Mouse (Mus musculus) adrenal gland (tissue): Measurements from ENCODE around the gene Lyg1.

Experiments used
- intact Hi-C: fragments of 180-260 bp; cut with DNase I; formaldehyde crosslinking; loops from one replicate; pipeline ENCODE4 v1.15.1; 2025

Lyg1 gene

DNA sequence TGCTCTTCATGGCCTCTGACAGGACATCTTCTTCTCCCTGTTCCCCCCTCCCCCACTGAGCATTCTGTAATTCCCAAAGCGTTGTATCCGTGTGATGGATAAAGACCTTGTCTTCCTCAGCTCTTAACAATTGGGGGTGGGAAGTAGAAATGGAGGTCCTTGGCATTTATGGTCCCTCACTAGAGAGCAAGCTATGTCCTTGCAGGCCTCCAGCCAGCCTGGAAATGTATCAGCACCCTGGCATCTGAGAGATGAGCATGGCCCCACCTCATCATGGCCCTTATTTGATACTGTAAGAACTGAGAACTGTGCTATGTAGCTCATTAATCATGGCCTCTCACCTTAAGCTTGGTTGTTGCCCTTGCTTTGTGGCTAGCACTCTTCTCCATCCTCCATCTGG lies 2.3 kb downstream of the Lyg1 start:
- intact Hi-C loops, result no loop called here

DNA sequence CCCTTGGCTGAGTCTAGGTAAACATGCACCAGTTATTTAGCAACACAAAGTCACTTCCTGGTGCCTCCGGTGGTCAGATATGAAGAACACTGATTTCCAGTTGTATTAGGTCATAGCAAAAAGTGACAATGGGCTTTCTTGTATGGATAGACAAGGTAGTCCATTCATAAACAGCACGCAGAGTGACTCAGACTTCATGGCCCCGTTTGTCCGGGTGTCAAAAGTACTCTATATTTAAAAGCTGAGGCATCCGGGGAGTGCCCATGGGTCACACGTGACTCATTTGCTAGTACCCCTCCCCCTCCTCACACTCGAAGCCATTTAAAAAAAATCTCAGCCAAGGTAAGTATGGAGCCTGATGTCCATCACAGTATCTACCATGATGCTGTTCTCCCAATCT lies 2.8 kb downstream of the Lyg1 start:
- intact Hi-C loops, result no loop called here

DNA sequence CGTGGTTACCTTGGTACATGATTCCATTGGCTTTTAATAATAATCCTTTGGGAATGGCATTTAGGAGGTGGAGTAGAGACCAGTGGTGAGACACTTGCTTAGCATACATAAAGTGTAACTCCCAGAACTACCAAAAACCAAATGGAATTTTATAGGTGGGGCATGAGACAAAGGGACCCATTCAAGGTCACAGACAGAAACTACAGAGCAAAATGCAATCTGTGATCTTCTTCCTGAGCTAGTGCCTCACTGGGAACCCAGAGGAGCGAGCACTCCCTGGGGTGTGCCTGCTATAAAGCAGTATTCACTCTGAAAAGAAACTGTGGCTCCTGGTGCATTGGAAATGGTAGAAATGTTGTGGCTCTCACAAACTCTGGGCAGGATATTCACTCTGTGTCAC lies 8.7 kb downstream of the Lyg1 start:
- intact Hi-C loops, result no loop called here

GRCm38 (mm10) chr1:37931806-37932205 lies 25.8 kb downstream of the Lyg1 start:
- intact Hi-C loops, result loop anchor here (2.0 kb wide), 1 partner anchor 53 kb away; no protein-coding TSS in a partner anchor

GRCm38 (mm10) chr1:37925971-37926370 lies 31.6 kb downstream of the Lyg1 start:
- intact Hi-C loops, result no loop called here

- intact Hi-C loops, result no loop called here
Observed at GRCm38 (mm10) chr1:37922536-37922935, 35.0 kb downstream of the Lyg1 start.

DNA sequence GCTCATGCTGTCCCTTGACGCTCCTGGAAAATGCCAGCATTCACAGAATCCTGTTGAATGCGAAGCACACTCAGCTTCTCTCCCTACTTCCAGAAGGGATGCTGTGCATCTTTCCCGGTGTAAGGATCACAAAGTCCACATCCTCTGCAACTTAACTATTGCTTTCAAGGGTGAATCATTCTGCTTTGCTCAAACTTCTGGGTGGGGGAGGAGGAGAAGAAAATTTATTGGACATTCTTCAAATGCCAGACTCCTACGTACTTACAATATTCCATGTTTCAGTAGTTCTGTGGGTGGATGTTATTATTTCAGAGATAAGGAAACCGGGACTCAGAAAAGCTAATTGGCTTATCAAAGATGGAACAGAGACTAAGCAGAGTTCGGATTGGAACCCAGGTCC lies 39.5 kb downstream of the Lyg1 start:
- intact Hi-C loops, result no loop called here

GRCm38 (mm10) chr1:37917666-37918065 lies 39.9 kb downstream of the Lyg1 start:
- intact Hi-C loops, result no loop called here

- intact Hi-C loops, result no loop called here
Observed at GRCm38 (mm10) chr1:37916393-37916792, 41.2 kb downstream of the Lyg1 start, which contains the start of gene Lyg2. Lyg2 (minus strand) TSS chr1:37916493.

DNA sequence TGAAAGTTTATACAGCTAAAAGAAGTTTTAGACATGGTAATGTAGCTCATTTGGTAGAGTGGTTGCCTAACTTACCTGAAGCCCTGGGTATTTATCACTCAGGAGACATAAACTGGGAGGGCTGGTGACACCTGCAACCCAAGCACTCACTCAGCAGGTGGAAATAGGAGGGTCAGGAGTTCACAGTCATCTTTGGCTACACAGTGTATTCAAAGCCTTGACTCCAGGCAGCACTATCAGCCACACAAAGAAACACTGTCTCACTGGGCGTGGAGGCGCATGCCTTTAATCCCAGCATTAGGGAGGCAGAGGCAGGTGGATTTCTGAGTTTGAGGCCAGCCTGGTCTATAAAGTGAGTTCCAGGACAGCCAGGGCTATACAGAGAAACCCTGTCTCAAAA lies 44.8 kb downstream of the Lyg1 start:
- intact Hi-C loops, result no loop called here

GRCm38 (mm10) chr1:37903178-37903577 lies 54.4 kb downstream of the Lyg1 start:
- intact Hi-C loops, result no loop called here

GRCm38 (mm10) chr1:37900288-37900687 lies 57.3 kb downstream of the Lyg1 start:
- intact Hi-C loops, result no loop called here

- intact Hi-C loops, result loop anchor here (10.0 kb wide), 1 partner anchor 225 kb away; the partner anchor contains the start of gene Rev1
Observed at GRCm38 (mm10) chr1:37899816-37900215, 57.7 kb downstream of the Lyg1 start.
